Mouse (Mus musculus) ZHBTc4 (cell line): ENCODE measurements at regions not wholly inside any gene's neighbourhood (a gene's known extent, or its start where the extent isn't known, plus 50 kb on each side); places are given as distances from the start of the nearest gene placed in this dataset.

Source experiments
- DNase-seq: peaks from one replicate; pipeline ENCODE4 v3.0.0-alpha.2; 2011; ENCODE audit warnings: low read depth, low spot score

DNA sequence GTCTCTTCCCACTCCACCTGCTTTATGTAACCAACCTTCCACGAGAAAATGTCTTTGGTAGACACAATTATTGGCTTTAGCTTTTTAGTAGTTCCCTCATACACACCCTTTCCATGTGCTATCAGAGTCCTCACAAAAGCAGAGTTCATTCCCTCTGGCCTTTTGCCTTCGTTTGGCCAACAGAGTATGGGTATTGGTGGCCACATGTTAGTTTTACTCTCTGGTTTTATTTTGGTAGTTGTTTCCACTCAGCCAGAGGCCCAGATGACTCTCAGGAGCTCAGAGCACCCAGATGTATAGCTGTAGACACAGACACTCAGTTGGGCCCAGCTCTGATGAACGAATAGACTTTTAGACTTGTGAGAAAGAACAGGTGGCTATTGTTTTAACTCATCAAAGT lies 286.4 kb downstream of the Pten start:
- DNase-seq, result no peak

DNA sequence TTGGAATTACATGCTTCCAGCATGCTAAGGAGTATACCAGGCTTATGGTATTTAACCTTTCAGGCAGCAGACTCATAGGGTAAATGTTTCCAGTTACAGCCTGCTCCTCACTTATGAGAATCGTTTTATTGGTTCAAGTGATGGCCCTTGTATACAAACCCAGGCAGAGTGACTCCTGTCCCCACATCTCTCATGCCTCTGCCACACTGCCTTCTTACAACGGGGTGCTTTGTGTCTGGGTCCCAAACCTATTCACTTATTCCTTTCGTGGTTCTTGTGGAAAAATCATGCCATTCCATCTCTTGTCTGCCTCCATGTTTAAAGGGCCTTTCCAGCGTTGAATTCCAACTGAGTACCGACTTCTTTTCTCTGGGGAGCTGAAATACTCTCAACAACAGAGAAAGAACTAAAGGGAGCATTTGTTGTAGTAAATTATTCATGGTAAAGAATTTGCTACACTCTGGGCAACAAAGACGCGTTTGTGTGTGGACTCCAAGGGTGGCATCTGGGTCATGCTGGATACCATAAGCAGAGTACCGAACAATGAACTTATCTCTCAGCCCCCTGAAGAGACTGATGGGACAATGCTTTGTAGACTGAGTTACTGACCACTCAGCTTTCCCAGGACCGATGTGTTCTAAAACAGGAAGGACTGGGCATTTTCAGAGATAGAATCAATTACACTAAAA lies 291.6 kb downstream of the Pten start:
- DNase-seq, result no peak

DNA sequence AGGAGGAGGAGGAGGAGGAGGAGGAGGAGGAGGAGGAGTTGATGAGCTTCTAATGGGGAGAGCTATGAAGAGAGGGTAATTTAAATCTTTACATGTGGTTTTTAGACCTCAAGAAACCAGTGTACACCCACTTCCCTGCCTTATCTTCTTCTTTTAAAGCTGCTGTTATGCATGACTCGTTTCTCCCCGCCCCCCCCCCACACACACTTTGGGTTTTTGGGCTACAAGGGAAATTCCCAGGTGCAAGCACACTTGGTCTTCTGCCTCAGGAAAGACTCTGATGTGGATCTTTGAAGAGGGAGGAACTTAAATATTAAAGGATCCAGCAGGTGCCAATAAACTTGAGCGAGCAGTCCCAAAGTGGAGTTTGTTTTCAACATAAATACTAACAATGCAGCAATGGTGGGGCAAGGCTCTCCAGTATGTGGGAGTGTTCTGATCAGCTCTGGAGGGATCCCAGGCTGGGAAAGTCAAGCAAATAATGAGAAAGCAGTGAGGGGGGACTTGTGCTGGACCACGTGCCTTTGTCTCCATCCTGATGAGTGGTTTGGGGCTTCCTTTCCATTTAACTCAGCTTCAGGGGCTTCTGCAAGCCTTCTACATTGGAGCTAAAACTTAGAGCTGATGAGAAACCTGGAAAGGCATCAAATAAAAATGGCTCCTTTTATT lies 296.0 kb downstream of the Pten start:
- DNase-seq, result no peak

- no peak for DNase-seq
These were observed 299.1 kb downstream of the Pten start for GRCm38 (mm10) chr19:33056372-33056791.

DNA sequence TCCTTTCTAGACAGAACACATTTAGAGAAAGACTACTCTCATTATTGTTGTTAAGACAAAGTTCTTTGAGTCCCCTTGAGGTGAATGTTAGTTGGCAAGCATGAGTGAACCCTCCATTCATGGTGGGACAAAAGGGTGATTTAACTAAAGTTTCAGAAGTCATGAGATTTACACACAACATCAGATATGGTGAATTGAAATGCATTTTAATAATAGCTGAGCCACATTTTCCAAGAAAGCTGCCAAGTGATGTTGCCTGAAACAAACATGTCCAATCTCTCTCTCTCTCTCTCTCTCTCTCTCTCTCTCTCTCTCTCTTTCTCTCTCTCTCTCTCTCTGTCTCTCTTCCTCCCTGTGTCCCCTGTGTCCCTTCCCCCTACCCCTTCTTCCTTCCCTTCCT lies 303.7 kb downstream of the Pten start:
- DNase-seq, result no peak

DNA sequence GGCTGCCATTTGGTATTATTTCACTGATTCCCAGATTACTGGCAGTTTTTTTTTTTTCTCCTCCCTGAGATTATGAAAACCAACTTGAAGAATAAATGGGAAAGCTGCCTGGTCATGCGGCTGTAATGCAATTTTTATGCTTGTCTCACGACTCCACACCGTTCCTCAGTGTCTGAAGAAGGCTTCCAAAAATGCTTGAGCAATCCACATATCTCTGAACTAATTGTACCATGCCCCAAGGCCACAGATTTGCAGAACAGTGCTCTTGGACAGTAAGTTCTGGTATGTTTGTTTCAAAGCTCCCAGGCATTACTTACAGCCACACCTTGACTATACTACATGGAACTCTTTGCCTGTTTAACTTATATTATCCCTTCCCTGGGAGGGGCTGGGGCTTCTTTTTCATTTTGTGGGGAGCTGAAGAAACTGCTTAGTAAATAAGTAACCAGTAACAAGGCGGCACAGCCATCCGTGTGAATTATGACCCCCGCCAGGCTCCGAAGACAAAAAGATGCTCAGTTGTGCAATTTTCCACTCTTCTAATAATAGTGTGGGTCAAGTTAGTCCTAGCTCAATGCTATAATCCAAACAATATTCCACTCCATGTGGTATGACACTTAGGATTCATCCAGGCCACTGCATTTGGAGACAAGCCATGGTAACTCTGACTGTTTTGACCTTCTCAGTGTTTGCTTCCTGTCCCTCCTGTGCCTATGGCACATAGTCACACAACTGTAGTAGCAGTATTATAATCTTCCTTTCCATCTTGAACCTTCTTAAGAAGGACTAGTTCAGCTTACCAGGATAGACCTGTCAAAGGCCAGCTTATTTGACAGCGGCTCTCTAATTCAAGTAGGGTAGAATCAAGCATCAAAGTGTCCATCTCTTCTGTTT lies 305.1 kb downstream of the Pten start:
- no peak for DNase-seq

GRCm38 (mm10) chr19:33065274-33066200 lies 308.2 kb downstream of the Pten start:
- peak; percentile 8 for DNase-seq

GRCm38 (mm10) chr19:33068351-33068955 lies 311.2 kb downstream of the Pten start:
- no peak for DNase-seq

DNA sequence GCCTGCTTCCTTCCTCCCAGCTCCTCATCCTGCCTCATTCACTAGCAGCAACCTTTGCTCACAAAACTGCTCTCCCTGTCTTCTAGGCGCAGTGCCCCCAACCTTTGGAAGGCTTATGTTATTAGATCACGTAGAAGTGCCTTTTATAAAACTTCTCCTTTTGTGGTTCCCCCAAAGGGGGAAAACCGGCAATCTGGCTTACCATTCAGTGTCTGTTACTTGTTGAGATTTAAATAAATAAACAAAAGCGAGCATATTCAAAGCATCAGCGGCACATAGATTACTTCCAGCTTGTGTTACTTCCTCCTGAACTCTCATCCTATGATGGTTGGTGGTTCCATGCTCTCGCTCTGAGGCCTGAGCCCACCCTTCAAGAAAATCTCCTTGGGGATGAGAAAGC lies 312.5 kb downstream of the Pten start:
- no peak for DNase-seq

DNA sequence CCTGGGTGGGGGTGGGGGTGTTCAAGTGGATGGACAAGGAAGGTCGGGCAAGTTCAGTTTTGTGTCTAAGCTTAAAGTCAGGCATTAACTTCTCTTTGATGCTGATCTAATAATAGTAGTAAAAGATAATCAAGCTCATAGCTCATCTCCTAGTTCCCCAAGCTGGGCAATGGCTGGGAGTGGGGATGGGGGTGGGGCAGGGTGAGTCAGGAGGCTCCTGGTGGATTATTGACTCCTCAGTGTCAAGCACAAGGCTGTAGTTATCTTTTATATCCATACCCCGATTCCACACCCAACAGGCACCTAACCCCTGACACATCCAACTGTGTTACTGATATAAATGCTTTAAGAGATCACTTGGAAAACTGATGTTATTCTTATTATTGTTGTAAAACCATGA lies 315.0 kb downstream of the Pten start:
- no peak for DNase-seq

DNA sequence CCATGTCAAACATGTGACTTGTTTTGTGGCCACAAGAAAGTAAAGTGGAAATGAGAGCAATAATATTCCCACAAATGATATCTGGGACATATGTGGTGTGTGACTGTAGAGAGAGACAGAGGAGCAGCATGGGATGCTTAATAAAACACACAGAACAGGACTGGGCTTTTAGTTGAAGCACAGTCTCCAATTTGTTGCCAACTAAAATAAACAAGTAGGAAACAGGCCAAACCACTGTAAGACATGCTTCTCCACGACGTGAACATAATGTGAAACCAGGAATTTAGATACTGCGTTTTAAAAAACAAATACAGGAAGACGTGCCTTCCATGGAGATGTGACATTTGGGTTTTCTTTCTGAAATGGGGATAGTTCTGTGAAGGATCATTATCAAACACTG lies 317.2 kb downstream of the Rnls start:
- DNase-seq, result no peak

DNA sequence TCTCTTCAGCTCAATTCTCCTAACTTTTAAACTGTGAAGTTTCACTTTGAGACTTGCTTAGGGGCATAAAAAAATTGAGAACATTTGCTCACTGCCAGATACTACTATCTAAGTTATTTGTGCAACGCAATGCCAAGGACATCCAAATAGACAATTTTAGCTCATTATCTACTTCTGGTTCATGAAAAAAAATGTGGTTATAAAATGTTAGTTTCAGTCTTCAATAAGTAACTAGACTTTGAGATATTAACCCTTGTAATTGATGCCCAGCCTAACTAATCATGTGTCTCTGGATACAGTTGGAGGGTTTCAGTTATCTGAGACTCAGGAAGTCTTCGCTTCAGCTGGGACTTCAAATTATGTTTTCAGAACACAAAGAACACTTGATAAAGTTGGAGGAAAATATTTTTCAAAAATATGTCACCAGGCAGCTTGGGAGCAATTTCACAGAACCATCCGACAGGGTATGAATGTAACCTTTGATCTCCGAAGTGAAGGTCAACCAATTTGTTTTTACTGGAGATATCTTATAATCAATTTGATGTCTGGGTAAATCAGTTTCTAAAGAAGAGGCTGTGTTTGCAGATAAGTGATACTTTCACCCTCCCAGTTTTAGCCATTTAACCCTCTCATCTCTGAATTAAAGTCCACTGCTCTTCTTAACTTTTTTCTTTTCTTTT lies 313.3 kb downstream of the Rnls start:
- no peak for DNase-seq

GRCm38 (mm10) chr19:33079959-33080358 lies 312.1 kb downstream of the Rnls start:
- no peak for DNase-seq

GRCm38 (mm10) chr19:33081493-33081892 lies 310.6 kb downstream of the Rnls start:
- DNase-seq, result no peak

GRCm38 (mm10) chr19:33083371-33083770 lies 308.7 kb downstream of the Rnls start:
- DNase-seq, result no peak

- no peak for DNase-seq
These were observed 307.4 kb downstream of the Rnls start for GRCm38 (mm10) chr19:33084683-33085082.
